ENCODE assay signal across 27 mouse cellular contexts in the genomic region with DNA sequence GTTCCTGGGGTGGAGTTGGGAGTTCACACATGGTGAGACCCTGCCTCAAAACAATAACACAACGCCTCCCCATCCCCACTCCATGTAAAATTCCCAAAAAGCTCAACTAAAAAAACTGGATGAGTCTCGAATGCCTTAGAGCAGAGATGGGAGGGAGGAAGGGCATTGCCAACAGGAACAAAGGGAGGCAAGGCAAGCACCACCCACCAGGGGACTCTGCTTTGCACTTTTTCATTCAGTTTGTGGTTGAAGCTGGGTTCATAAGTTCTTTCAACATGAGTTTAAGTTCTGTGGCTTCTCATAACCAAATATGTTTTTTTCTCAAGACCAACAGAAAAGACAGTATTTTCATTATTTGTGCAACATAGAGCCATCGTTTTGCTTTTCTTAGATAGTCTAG. TPM values are rescaled to one million over a fixed set of nuclear protein-coding genes. Genes with fewer than 3 reads are reported as not detected.
DNase-seq lines count a peak whose midpoint lies in the region; ATAC-seq and TF ChIP-seq lines count a peak whose summit lies in the region.
"Had no signal": no experiment of that assay in that cellular context is flagged by ENCODE, and none has a peak within 500 bp of the region (broad histone marks: within the 10 kb centered on the region; RNA-seq: fewer than 3 reads in every experiment).

No protein-coding gene starts in this region.

- no peak for TF ChIP-seq POLR2A in testis, adult 2 months (IDR thresholded peaks at IDR 0.05; ENCODE audit: control insufficient read depth, low read depth, low read length)

- H3K4me2 ChIP-seq in liver, embryonic 14.5 days (ENCODE audit: low read depth) = peak overlapping the region; percentile 3; the same call in 1 of the 2 replicates

- no peaks in the 10 kb centered on the region for H3K4me1 ChIP-seq in testis, adult 2 months (ENCODE audit: control insufficient read depth, insufficient read depth, low read length)
- H3K4me1 ChIP-seq in liver, embryonic 14.5 days (replicated peaks; ENCODE audit: control insufficient read depth in 2 of 2, insufficient read depth in 2 of 2, low read length in 1 of 2) = peaks cover 7 to 15% of the 10 kb centered on the region in 2 experiments

- peak overlapping the region; percentile 53; the same call in 1 of the 2 replicates for H3K4me3 ChIP-seq in testis, adult 2 months (ENCODE audit: control insufficient read depth, low read depth, low read length)
- H3K4me3 ChIP-seq in liver, embryonic 14.5 days (ENCODE audit: insufficient read depth in 1 of 2, low read depth in 2 of 2, low read length in 2 of 2) = no peak overlapping the region
- H3K4me3 ChIP-seq: heart, embryonic 12.5 days had no signal

- intact Hi-C loops in heart, postnatal 14 days (cut with DNase I) = no loop called here

- no peak overlapping the region; the same call in 1 of the 2 replicates for H3K27ac ChIP-seq in testis, adult 2 months (ENCODE audit: control insufficient read depth, insufficient read depth, low read depth, low read length)
- no peak overlapping the region for H3K27ac ChIP-seq in liver, embryonic 14.5 days
- H3K27ac ChIP-seq: forebrain, embryonic 15.5 days; kidney, embryonic 15.5 days; lung, embryonic 15.5 days; neural tube, embryonic 13.5 days had no signal

- H3K27me3 ChIP-seq in testis, adult 2 months (ENCODE audit: control insufficient read depth, insufficient read depth, low read length) = no peaks in the 10 kb centered on the region
- no peaks in the 10 kb centered on the region for H3K27me3 ChIP-seq in liver, embryonic 14.5 days (ENCODE audit: control insufficient read depth, insufficient read depth, low read length)
- H3K27me3 ChIP-seq: forebrain, embryonic 15.5 days; heart, embryonic 12.5 days; kidney, embryonic 15.5 days; lung, embryonic 15.5 days; neural tube, embryonic 13.5 days had no signal

- peak; percentile 78 for DNase-seq in heart, adult 11 months
- no peak for DNase-seq in heart, postnatal 14 days
- no peak for DNase-seq in testis, postnatal 10 days (ENCODE audit: low spot score)
- DNase-seq in liver, embryonic 14.5 days (ENCODE audit: low read depth in 3 of 3, low spot score in 3 of 3) = no peak
- no peak for DNase-seq in kidney, postnatal 25 days
- no peak for DNase-seq in layer of hippocampus, adult 8-10 months (ENCODE audit: low spot score in 2 of 2)
- DNase-seq: adrenal gland, postnatal 14 days; cerebellum, adult 18-20 months; heart, postnatal 36 days; spleen, adult 18-20 months had no signal

- H3K9me3 ChIP-seq in liver, embryonic 14.5 days (ENCODE audit: control insufficient read depth, low read length) = no peaks in the 10 kb centered on the region
- H3K9me3 ChIP-seq: forebrain, embryonic 15.5 days; G1E; heart, embryonic 12.5 days; kidney, embryonic 15.5 days; lung, embryonic 15.5 days; neural tube, embryonic 13.5 days had no signal

- 63% methylated on average over 3 of the region's 3 CpGs for WGBS in liver, embryonic 14.5 days (ENCODE audit: insufficient replicate concordance)

- ATAC-seq in liver, embryonic 14.5 days (ENCODE audit: insufficient read depth) = no peak
- no peak for ATAC-seq in megakaryocyte-erythroid progenitor cell, adult 5-6 weeks (replicated peaks; ENCODE audit: low FRiP score, low TSS enrichment, poor library complexity, severe bottlenecking)
- ATAC-seq: forebrain, embryonic 15.5 days; hindbrain, embryonic 16.5 days had no signal

- H3K36me3 ChIP-seq in testis, adult 2 months (ENCODE audit: control insufficient read depth, insufficient read depth, low read length) = no peaks in the 10 kb centered on the region
- no peaks in the 10 kb centered on the region for H3K36me3 ChIP-seq in liver, embryonic 14.5 days (replicated peaks; ENCODE audit: control insufficient read depth, insufficient read depth, low read depth)
- H3K36me3 ChIP-seq: forebrain, embryonic 15.5 days; kidney, embryonic 15.5 days; lung, embryonic 15.5 days; neural tube, embryonic 13.5 days had no signal

- H3K9ac ChIP-seq in liver, embryonic 14.5 days (replicated peaks) = no peak overlapping the region
- H3K9ac ChIP-seq: forebrain, embryonic 15.5 days; heart, embryonic 12.5 days; kidney, embryonic 15.5 days; lung, embryonic 15.5 days had no signal

- TF ChIP-seq EP300 in liver, embryonic 14.5 days (IDR thresholded peaks at IDR 0.05; ENCODE audit: low read depth) = no peak

- no peak for TF ChIP-seq CTCF in testis, adult 2 months (IDR thresholded peaks at IDR 0.05; ENCODE audit: control insufficient read depth, insufficient read depth, insufficient replicate concordance, low read depth, low read length)
- no peak for TF ChIP-seq CTCF in liver, embryonic 14.5 days (IDR thresholded peaks at IDR 0.05; ENCODE audit: low read depth)

RNA-seq across cellular contexts. Expression of gene Mycbp, which starts 1.2 kb away (rescaled TPM):
- 10 to 100 TPM; 22.3 to 28.1 TPM for total RNA-seq in heart, postnatal 14 days (2021)
- 49.1 and 53.2 TPM in 2 replicates for polyA plus RNA-seq in testis, adult 2 months (2012; rRNA removed)
- polyA plus RNA-seq in liver, embryonic 14.5 days (2012; rRNA removed) = 16.3 and 34.1 TPM in 2 replicates
- 61.0 and 65.8 TPM in 2 replicates for polyA plus RNA-seq in liver, embryonic 14.5 days (2014; fragmentation: Nextera tagmentation; extraction: Ambion mirVana)
- total RNA-seq in megakaryocyte-erythroid progenitor cell, adult 5-6 weeks (2014; fragmentation: Nextera tagmentation) = 25.7 and 27.0 TPM in 2 replicates
- total RNA-seq in megakaryocyte-erythroid progenitor cell, adult 5-6 weeks (2017) = 24.6 and 30.2 TPM in 2 replicates
- 10 to 100 TPM in 1 of 4 experiments, 1 to 10 TPM in 3; 7.3 to 14.1 (median 8.7) TPM for total RNA-seq in layer of hippocampus, adult 8-10 months (2022)

RNA-seq across cellular contexts. Expression of gene Rragc, which starts 13.8 kb away (rescaled TPM):
- 10 to 100 TPM; 44.8 to 46.0 TPM for total RNA-seq in heart, postnatal 14 days (2021)
- 24.9 and 27.7 TPM in 2 replicates for polyA plus RNA-seq in testis, adult 2 months (2012; rRNA removed)
- 12.8 and 17.4 TPM in 2 replicates for polyA plus RNA-seq in liver, embryonic 14.5 days (2012; rRNA removed)
- polyA plus RNA-seq in liver, embryonic 14.5 days (2014; fragmentation: Nextera tagmentation; extraction: Ambion mirVana) = 18.4 and 19.8 TPM in 2 replicates
- 28.4 and 45.4 TPM in 2 replicates for total RNA-seq in megakaryocyte-erythroid progenitor cell, adult 5-6 weeks (2014; fragmentation: Nextera tagmentation)
- total RNA-seq in megakaryocyte-erythroid progenitor cell, adult 5-6 weeks (2017) = 21.4 and 55.9 TPM in 2 replicates
- total RNA-seq in layer of hippocampus, adult 8-10 months (2022) = 10 to 100 TPM; 57.8 to 68.5 (median 59.3) TPM

RNA-seq across cellular contexts. Expression of gene 4930535I16Rik, which starts 14.4 kb away (rescaled TPM):
- total RNA-seq in heart, postnatal 14 days (2021) = not detected
- 0.70 and 0.88 TPM in 2 replicates for polyA plus RNA-seq in testis, adult 2 months (2012; rRNA removed)
- not detected in 2 replicates for polyA plus RNA-seq in liver, embryonic 14.5 days (2012; rRNA removed)
- not detected in 2 replicates for polyA plus RNA-seq in liver, embryonic 14.5 days (2014; fragmentation: Nextera tagmentation; extraction: Ambion mirVana)
- not detected in 2 replicates for total RNA-seq in megakaryocyte-erythroid progenitor cell, adult 5-6 weeks (2014; fragmentation: Nextera tagmentation)
- not detected in 2 replicates for total RNA-seq in megakaryocyte-erythroid progenitor cell, adult 5-6 weeks (2017)
- under 1 TPM in 1 of 4 experiments, not detected in 3; 0.70 TPM for total RNA-seq in layer of hippocampus, adult 8-10 months (2022)
- total RNA-seq: adrenal gland, postnatal 14 days; G1E; gastrocnemius, adult 18-20 months; heart, postnatal 36 days; left cerebral cortex, adult 8-10 months; megakaryocyte progenitor cell, adult 5-6 weeks; monocyte, adult 5-6 weeks had no signal
- polyA plus RNA-seq: embryonic facial prominence, embryonic 11.5 days; forebrain, embryonic 15.5 days; G1E; gonadal fat pad, adult 2 months; heart, embryonic 12.5 days; hindbrain, embryonic 16.5 days; kidney, embryonic 15.5 days; limb, embryonic 11.5 days; lung, embryonic 15.5 days; neural tube, embryonic 13.5 days; urinary bladder, adult 2 months had no signal

RNA-seq across cellular contexts. Expression of gene 4933427I04Rik, which starts 44.0 kb away (rescaled TPM):
- total RNA-seq in heart, postnatal 14 days (2021) = not detected
- polyA plus RNA-seq in testis, adult 2 months (2012; rRNA removed) = 54.4 and 63.4 TPM in 2 replicates
- polyA plus RNA-seq in liver, embryonic 14.5 days (2012; rRNA removed) = not detected in 2 replicates
- not detected in 2 replicates for polyA plus RNA-seq in liver, embryonic 14.5 days (2014; fragmentation: Nextera tagmentation; extraction: Ambion mirVana)
- total RNA-seq in megakaryocyte-erythroid progenitor cell, adult 5-6 weeks (2014; fragmentation: Nextera tagmentation) = not detected in 2 replicates
- not detected in 2 replicates for total RNA-seq in megakaryocyte-erythroid progenitor cell, adult 5-6 weeks (2017)
- not detected for total RNA-seq in layer of hippocampus, adult 8-10 months (2022)
- total RNA-seq: adrenal gland, postnatal 14 days; gastrocnemius, adult 18-20 months; heart, postnatal 36 days; megakaryocyte progenitor cell, adult 5-6 weeks had no signal
- polyA plus RNA-seq: G1E; heart, embryonic 12.5 days; kidney, embryonic 15.5 days; limb, embryonic 11.5 days; lung, embryonic 15.5 days had no signal
